Mouse (Mus musculus) small intestine, adult 2 months (tissue): Measurements from ENCODE around the gene Vdac2.

Experiments
- CTCF ChIP-seq: fragments of 200-500 bp; IDR thresholded peaks from 2 replicates; pipeline ENCODE4 v1.5.1; 2012; ENCODE audit warnings: low read depth, mild to moderate bottlenecking, control low read depth, inconsistent platforms, low read length, moderate library complexity, mixed read lengths; ENCODE audit not compliant: insufficient replicate concordance, insufficient read length; ENCODE audit errors: extremely low read depth
- POLR2A ChIP-seq: fragments of 200-500 bp; IDR thresholded peaks from 2 replicates; pipeline ENCODE4 v1.6.1; 2012; ENCODE audit warnings: low read depth, mild to moderate bottlenecking, control low read depth, inconsistent platforms, low read length, moderate library complexity

GRCm38 (mm10) chr14:21825786-21826491, 901 bp downstream of the Vdac2 start:
- no peak for TF ChIP-seq CTCF
- no peak for TF ChIP-seq POLR2A
